Mouse (Mus musculus) CH12.LX (cell line): ENCODE results near the gene Igflr1.

Experiments
- CHD1 ChIP-seq: IDR thresholded peaks from 2 replicates; pipeline ENCODE4 v1.6.1; 2012; ENCODE audit warnings: low read depth, low read length, improper control_type of control experiment, inconsistent platforms
- CTCF ChIP-seq, 2 experiments: IDR thresholded peaks in 1 of 2; conservative IDR thresholded peaks in 1 of 2; 2 replicates each; pipeline ENCODE4 v1.5.1; 2011 to 2012; ENCODE audit warnings: low read depth in 2 of 2, low read length in 2 of 2, improper control_type of control experiment in 1 of 2, inconsistent platforms in 1 of 2, mild to moderate bottlenecking in 1 of 2, moderate library complexity in 1 of 2
- E2F4 ChIP-seq: IDR thresholded peaks from 2 replicates; pipeline ENCODE4 v1.6.1; 2011; ENCODE audit warnings: low read depth, low read length, improper control_type of control experiment; ENCODE audit not compliant: insufficient replicate concordance
- EP300 ChIP-seq: IDR thresholded peaks from 2 replicates; pipeline ENCODE4 v1.6.1; 2011; ENCODE audit warnings: low read length, improper control_type of control experiment
- NRF1 ChIP-seq: IDR thresholded peaks from 2 replicates; pipeline ENCODE4 v1.6.1; 2014; ENCODE audit warnings: low read depth, mild to moderate bottlenecking, inconsistent platforms, low read length, improper control_type of control experiment, moderate library complexity
- POLR2A ChIP-seq: IDR thresholded peaks from 2 replicates; pipeline ENCODE4 v1.6.1; 2011; ENCODE audit warnings: low read depth, mild to moderate bottlenecking, improper control_type of control experiment, low read length
- RAD21 ChIP-seq: IDR thresholded peaks from 2 replicates; pipeline ENCODE4 v1.6.1; 2011; ENCODE audit warnings: low read depth, mild to moderate bottlenecking, low read length, improper control_type of control experiment, moderate library complexity

DNA sequence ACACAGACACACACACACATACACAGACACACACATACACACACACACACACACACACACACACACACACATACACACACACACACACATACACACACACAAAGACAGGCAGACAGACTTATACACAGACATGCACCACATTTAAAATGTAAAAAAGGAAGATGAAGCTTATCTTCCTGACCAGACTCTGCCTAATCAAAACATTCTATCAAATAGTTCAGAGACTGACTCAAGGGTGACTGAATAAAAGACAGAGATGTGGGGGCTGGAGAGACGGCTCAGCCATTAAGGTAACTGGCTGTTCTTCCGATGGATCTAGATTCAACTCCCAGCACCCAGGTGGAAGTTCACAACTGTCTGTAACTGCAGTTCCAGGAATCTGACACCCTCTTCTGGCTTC, 20.9 kb upstream of the Igflr1 start:
- no peak for TF ChIP-seq POLR2A
- TF ChIP-seq NRF1, result no peak
- TF ChIP-seq RAD21, result no peak
- no peak for TF ChIP-seq CHD1
- TF ChIP-seq CTCF (conservative IDR thresholded peaks at IDR 0.05 in 1 of 2, IDR thresholded peaks at IDR 0.05 in 1 of 2; ENCODE audit: low read depth in 2 of 2, low read length in 2 of 2), result no peak
- no peak for TF ChIP-seq E2F4
- no peak for TF ChIP-seq EP300
